Mouse (Mus musculus) lung, adult 2 months (tissue): ENCODE measurements around the gene Pcdh7.

Experiments
- CTCF ChIP-seq: fragments of 200-500 bp; IDR thresholded peaks from 2 replicates; pipeline ENCODE4 v1.5.1; 2011; ENCODE audit warnings: mild to moderate bottlenecking, low read length, control low read depth; ENCODE audit not compliant: insufficient read depth
- POLR2A ChIP-seq: fragments of 200-500 bp; IDR thresholded peaks from 2 replicates; pipeline ENCODE4 v1.6.1; 2011; ENCODE audit warnings: low read depth, mild to moderate bottlenecking, control low read depth, low read length, borderline replicate concordance; ENCODE audit errors: extremely low read depth

- no peak for TF ChIP-seq CTCF
- TF ChIP-seq POLR2A: no peak
Measured at GRCm38 (mm10) chr5:57718876-57719593, 1.3 kb downstream of the Pcdh7 start.
